Mouse (Mus musculus) neural tube, embryonic 12.5 days (tissue): ENCODE results near the gene Dis3l2. TPM values are rescaled to one million over a fixed set of nuclear protein-coding genes. Genes with fewer than 3 reads are reported as not detected.

ENCODE experiments used
- ATAC-seq: fragments of 200-750 bp; cut with Nextera tagmentation; 2 replicates; pipeline ENCODE4 v1.8.0; 2017; ENCODE audit warnings: low read depth, mild to moderate bottlenecking, moderate TSS enrichment, moderate library complexity; ENCODE audit not compliant: low FRiP score
- H3K27ac ChIP-seq: fragments of 300-500 bp; sonication (generic); 2 replicates; pipeline ENCODE4 v1.5.1; 2016
- H3K27me3 ChIP-seq: fragments of 300-500 bp; sonication (generic); replicated peaks from 2 replicates; pipeline ENCODE4 v1.6.1; 2016; ENCODE audit warnings: mild to moderate bottlenecking
- H3K36me3 ChIP-seq: fragments of 300-500 bp; sonication (generic); 2 replicates; pipeline ENCODE4 v1.6.1; 2016; ENCODE audit warnings: mild to moderate bottlenecking
- H3K4me1 ChIP-seq: fragments of 300-500 bp; sonication (generic); 2 replicates; pipeline ENCODE4 v1.6.1; 2016
- H3K4me2 ChIP-seq: fragments of 300-500 bp; sonication (generic); replicated peaks from 2 replicates; pipeline ENCODE4 v1.6.1; 2016; ENCODE audit warnings: mild to moderate bottlenecking
- H3K4me3 ChIP-seq: fragments of 300-500 bp; sonication (generic); 2 replicates; pipeline ENCODE4 v1.5.1; 2016
- H3K9ac ChIP-seq: fragments of 300-500 bp; sonication (generic); 2 replicates; pipeline ENCODE4 v1.6.1; 2016; ENCODE audit warnings: mild to moderate bottlenecking
- H3K9me3 ChIP-seq: fragments of 300-500 bp; sonication (generic); 2 replicates; pipeline ENCODE4 v1.6.1; 2016; ENCODE audit warnings: mild to moderate bottlenecking
- WGBS: fragments of 180-500 bp; shearing (Covaris S2); methylation state at CpG from one replicate; pipeline ENCODE4 v1.1.7; 2016; 5-methylcytosine and 5-hydroxymethylcytosine counted together
- polyA plus RNA-seq: library from polyadenylated mRNA; unstranded; fragments of >200 nt; fragmentation: Nextera tagmentation; extraction: Ambion mirVana; gene quantifications from 2 replicates; pipeline ENCODE4 v1.2.1, GENCODE M21; 2016

Dis3l2 gene
- polyA plus RNA-seq, 1 experiment from 2014 or later: 40.7 TPM

DNA sequence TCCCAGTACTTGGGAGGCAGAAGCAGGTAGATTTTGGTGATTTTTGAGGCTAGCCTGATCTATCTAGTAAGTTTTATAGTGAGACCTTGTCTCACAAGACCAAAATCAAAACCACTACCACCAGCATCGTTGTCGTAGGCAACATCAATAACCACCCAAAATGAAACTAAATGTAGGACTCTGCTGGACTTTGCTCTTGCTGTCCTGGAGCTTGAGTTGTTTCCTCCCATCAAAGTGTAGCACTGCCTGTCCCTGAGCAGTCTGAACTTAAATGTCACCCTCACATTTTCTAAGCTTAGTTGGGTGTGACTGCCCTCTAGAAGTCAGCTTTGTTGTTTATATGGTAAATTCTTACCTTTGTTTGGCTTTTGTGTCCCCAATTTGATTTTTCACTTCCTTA, 43.4 kb downstream of the Dis3l2 start:
- Histone ChIP-seq H3K36me3 (peaks cover 30% of the 10 kb centered on the region), H3K4me1 (no peaks in the 10 kb centered on the region), H3K4me3 (no peak overlapping the region), H3K9ac (no peak overlapping the region), H3K9me3 (peaks cover 7% of the 10 kb centered on the region; the same call in 1 of the 2 replicates), H3K27me3 (no peaks in the 10 kb centered on the region), H3K27ac (no peak overlapping the region), H3K4me2 (no peak overlapping the region)
- WGBS: 96% methylated on average over 2 of the region's 2 CpGs
- ATAC-seq: no peak

DNA sequence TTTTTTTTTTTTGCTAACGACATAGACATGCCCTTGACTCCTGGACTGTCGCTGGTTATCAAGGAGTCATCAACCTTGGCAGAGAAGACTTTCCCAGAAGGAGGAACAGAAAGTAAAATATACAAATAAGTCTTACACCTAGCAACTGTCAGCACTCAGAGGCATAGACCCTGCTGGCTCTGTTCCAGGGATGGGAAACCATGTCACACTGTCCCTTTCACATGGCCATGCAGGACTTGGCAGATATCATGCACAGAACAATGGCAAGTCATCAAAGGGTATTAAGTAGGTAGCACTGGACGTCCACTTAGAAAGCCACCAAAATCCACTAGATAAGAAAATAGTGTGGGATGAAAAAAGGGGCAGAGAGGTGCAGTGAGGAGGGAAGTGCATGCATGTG, 46.5 kb downstream of the Dis3l2 start:
- WGBS: 91% methylated on average over 3 of the region's 3 CpGs

GRCm38 (mm10) chr1:86753416-86753815, 49.8 kb downstream of the Dis3l2 start:
- no peak for ATAC-seq
- Histone ChIP-seq H3K4me1 (no peaks in the 10 kb centered on the region), H3K4me3 (no peak overlapping the region), H3K9me3 (peaks cover 10% of the 10 kb centered on the region; the same call in 1 of the 2 replicates), H3K4me2 (no peak overlapping the region), H3K36me3 (peaks cover 28% of the 10 kb centered on the region), H3K27ac (no peak overlapping the region), H3K9ac (no peak overlapping the region), H3K27me3 (no peaks in the 10 kb centered on the region)
- WGBS: 88% methylated on average over 8 of the region's 8 CpGs

More for the DNA sequence above, 46.5 kb downstream of the Dis3l2 start:
- no peak overlapping the region for H3K9ac ChIP-seq
- H3K9me3 ChIP-seq: peaks cover 10% of the 10 kb centered on the region; the same call in 1 of the 2 replicates
- H3K27ac ChIP-seq: no peak overlapping the region
- peaks cover 36% of the 10 kb centered on the region for H3K36me3 ChIP-seq
- ATAC-seq: no peak
- H3K4me3 ChIP-seq: no peak overlapping the region
- H3K4me2 ChIP-seq: no peak overlapping the region
- no peaks in the 10 kb centered on the region for H3K27me3 ChIP-seq
- H3K4me1 ChIP-seq: no peaks in the 10 kb centered on the region

DNA sequence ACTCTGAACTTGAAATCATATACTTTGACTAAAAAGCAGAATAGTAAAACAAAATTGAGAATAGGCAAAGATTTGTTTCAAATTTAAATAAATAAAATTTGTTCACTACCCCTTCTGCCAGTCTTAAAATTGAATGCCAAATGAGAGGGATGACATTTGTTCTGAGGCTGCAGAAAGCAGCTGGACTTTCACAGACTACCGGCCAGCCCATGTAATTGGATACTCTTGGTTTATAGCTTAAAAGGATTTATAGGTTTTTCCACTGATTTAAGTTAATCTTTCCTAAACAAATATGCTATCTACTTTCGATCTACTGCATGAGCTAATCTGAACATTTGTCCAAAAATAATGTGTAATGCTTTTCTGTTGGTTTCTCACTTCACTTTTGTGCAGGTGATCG, 50.7 kb downstream of the Dis3l2 start:
- Histone ChIP-seq H3K27ac (no peak overlapping the region), H3K4me1 (no peaks in the 10 kb centered on the region), H3K36me3 (peaks cover 28% of the 10 kb centered on the region), H3K4me2 (no peak overlapping the region), H3K9ac (no peak overlapping the region), H3K9me3 (peaks cover 10% of the 10 kb centered on the region; the same call in 1 of the 2 replicates), H3K4me3 (no peak overlapping the region), H3K27me3 (no peaks in the 10 kb centered on the region)
- WGBS: 80% methylated on average over 3 of the region's 3 CpGs
- ATAC-seq: no peak

DNA sequence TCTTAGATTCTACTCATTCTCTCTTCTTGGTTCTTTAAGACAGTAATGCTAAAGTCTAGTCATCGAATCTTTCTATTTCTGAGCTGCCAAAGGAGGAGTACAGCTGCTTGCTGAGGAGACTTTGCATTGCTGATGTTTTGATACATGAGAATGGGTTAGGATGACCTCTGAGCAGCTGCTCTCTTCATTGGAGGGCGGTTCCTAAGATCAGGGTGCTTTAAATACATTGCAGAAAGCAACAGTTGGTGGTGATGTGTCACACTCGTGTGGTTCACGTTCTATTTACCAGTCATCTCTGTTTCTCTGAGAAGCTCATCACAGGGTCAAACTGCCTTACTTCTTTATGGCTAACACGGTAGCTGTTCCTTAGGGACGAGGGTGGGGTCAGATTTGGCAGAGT, 54.5 kb downstream of the Dis3l2 start:
- no peak overlapping the region for H3K27ac ChIP-seq
- H3K4me1 ChIP-seq: no peaks in the 10 kb centered on the region
- WGBS: 89% methylated on average over 6 of the region's 6 CpGs
- no peaks in the 10 kb centered on the region for H3K9me3 ChIP-seq
- ATAC-seq: no peak
- no peak overlapping the region for H3K4me2 ChIP-seq
- H3K4me3 ChIP-seq: no peak overlapping the region
- H3K36me3 ChIP-seq: peaks cover 12% of the 10 kb centered on the region
- H3K9ac ChIP-seq: no peak overlapping the region
- H3K27me3 ChIP-seq: no peaks in the 10 kb centered on the region

DNA sequence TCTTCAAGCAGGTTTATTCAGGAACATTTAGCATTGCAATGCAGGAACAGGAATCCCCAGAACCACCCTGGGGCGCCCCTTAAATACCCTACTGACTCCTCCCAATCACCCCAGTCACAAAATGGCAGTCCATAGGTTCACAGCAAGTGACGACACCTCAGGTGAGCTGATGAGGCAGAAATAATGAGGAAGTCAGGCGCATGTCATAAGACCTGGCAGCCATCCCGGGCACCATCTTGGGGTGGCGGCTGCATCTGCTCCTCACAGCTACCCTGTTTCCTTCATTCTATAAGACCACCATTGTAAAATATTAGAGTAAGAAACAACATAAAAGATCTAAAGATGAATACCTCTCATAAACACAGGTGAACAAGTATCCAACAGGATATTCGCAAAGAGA, 58.6 kb downstream of the Dis3l2 start:
- 95% methylated on average over 6 of the region's 6 CpGs for WGBS
- Histone ChIP-seq H3K4me1 (no peaks in the 10 kb centered on the region), H3K36me3 (peaks cover 10% of the 10 kb centered on the region; the same call in 1 of the 2 replicates), H3K9me3 (no peaks in the 10 kb centered on the region), H3K4me3 (no peak overlapping the region), H3K4me2 (no peak overlapping the region), H3K27ac (no peak overlapping the region), H3K27me3 (no peaks in the 10 kb centered on the region), H3K9ac (no peak overlapping the region)
- ATAC-seq: no peak

DNA sequence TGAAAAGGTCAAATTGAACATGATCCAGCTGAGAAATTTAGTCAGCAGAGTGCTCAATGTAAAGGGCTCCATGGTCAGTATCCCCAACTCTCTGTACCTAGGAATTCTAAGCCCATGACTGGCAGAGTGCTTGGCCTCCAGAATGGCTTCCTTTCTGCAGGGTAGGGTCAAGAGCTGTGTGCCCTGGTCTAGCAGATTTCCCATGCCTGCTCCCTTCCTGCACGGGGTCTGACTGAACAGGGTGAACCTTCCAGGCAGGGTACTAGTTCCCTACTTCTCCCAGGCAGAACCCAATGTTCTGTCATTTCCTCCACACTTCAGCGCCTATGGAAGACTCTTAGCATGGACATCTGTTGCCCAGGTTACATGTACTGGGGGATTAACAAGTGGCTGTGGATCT, 97.6 kb downstream of the Dis3l2 start:
- ATAC-seq: no peak
- no peak overlapping the region for H3K4me2 ChIP-seq
- no peaks in the 10 kb centered on the region for H3K9me3 ChIP-seq
- no peak overlapping the region for H3K9ac ChIP-seq
- H3K27ac ChIP-seq: no peak overlapping the region
- H3K4me1 ChIP-seq: no peaks in the 10 kb centered on the region
- WGBS: 92% methylated on average over 2 of the region's 2 CpGs
- H3K36me3 ChIP-seq: no peaks in the 10 kb centered on the region
- no peaks in the 10 kb centered on the region for H3K27me3 ChIP-seq
- no peak overlapping the region for H3K4me3 ChIP-seq

- no peak for ATAC-seq
- 73% methylated on average over 3 of the region's 3 CpGs for WGBS
These were observed 108.1 kb downstream of the Dis3l2 start for GRCm38 (mm10) chr1:86811756-86812155.

GRCm38 (mm10) chr1:86822266-86822665, 118.7 kb downstream of the Dis3l2 start:
- 78% methylated on average over 1 of the region's 1 CpGs for whole genome bisulfite sequencing
- ATAC-seq: no peak

More at GRCm38 (mm10) chr1:86811756-86812155, 108.1 kb downstream of the Dis3l2 start:
- H3K27me3 ChIP-seq: no peaks in the 10 kb centered on the region
- no peak overlapping the region for H3K27ac ChIP-seq
- no peaks in the 10 kb centered on the region for H3K4me1 ChIP-seq
- no peaks in the 10 kb centered on the region for H3K36me3 ChIP-seq
- no peaks in the 10 kb centered on the region for H3K9me3 ChIP-seq
- H3K4me3 ChIP-seq: no peak overlapping the region
- no peak overlapping the region for H3K4me2 ChIP-seq
- H3K9ac ChIP-seq: no peak overlapping the region

GRCm38 (mm10) chr1:86834351-86834987, 130.9 kb downstream of the Dis3l2 start:
- Histone ChIP-seq H3K4me2 (no peak overlapping the region), H3K27me3 (no peaks in the 10 kb centered on the region), H3K36me3 (no peaks in the 10 kb centered on the region), H3K27ac (no peak overlapping the region), H3K9me3 (no peaks in the 10 kb centered on the region), H3K4me3 (no peak overlapping the region), H3K4me1 (peaks cover 6% of the 10 kb centered on the region), H3K9ac (no peak overlapping the region)
- WGBS: 63% methylated on average over 2 of the region's 2 CpGs
- no peak for ATAC-seq

More at GRCm38 (mm10) chr1:86822266-86822665, 118.7 kb downstream of the Dis3l2 start:
- no peaks in the 10 kb centered on the region for H3K4me1 ChIP-seq
- no peaks in the 10 kb centered on the region for H3K9me3 ChIP-seq
- no peaks in the 10 kb centered on the region for H3K27me3 ChIP-seq
- H3K27ac ChIP-seq: no peak overlapping the region
- no peak overlapping the region for H3K9ac ChIP-seq
- no peak overlapping the region for H3K4me2 ChIP-seq
- peaks cover 4% of the 10 kb centered on the region; the same call in 1 of the 2 replicates for H3K36me3 ChIP-seq
- H3K4me3 ChIP-seq: no peak overlapping the region

GRCm38 (mm10) chr1:86834988-86835387, 131.4 kb downstream of the Dis3l2 start:
- Histone ChIP-seq H3K27ac (no peak overlapping the region), H3K4me1 (peaks cover 6% of the 10 kb centered on the region), H3K9ac (no peak overlapping the region), H3K27me3 (no peaks in the 10 kb centered on the region), H3K4me2 (no peak overlapping the region), H3K9me3 (no peaks in the 10 kb centered on the region), H3K36me3 (no peaks in the 10 kb centered on the region), H3K4me3 (no peak overlapping the region)
- ATAC-seq: no peak
- WGBS: 79% methylated on average over 2 of the region's 2 CpGs

DNA sequence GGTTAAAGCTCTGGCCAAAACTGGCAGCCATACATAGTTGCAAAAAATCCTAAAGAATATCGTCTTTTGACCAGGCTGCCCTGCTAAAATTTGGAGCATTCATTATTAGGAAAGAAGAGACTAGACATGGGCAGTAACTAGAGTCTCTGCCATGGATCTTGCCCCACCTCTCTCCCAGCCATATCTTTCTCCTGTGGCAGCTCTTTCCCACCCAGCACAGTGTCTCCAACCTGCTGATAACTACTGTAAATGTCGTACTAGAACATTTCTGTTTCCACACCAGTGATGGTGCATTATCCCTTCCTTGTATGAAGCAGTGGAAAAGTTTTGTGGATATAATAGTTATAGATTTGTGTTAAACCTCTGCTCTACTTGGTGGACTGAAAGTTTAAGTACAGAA, 147.1 kb downstream of the Dis3l2 start:
- no peak overlapping the region for H3K4me2 ChIP-seq
- H3K9me3 ChIP-seq: no peaks in the 10 kb centered on the region
- ATAC-seq: no peak
- H3K27ac ChIP-seq: no peak overlapping the region
- no peaks in the 10 kb centered on the region for H3K4me1 ChIP-seq
- H3K9ac ChIP-seq: no peak overlapping the region
- WGBS: 89% methylated on average over 2 of the region's 2 CpGs
- no peak overlapping the region for H3K4me3 ChIP-seq
- H3K36me3 ChIP-seq: no peaks in the 10 kb centered on the region
- H3K27me3 ChIP-seq: no peaks in the 10 kb centered on the region

- H3K4me3 ChIP-seq: no peak overlapping the region
- no peak overlapping the region for H3K4me2 ChIP-seq
- H3K27me3 ChIP-seq: no peaks in the 10 kb centered on the region
- ATAC-seq: no peak
- WGBS: 67% methylated on average over 1 of the region's 1 CpGs
- H3K9ac ChIP-seq: no peak overlapping the region
- H3K27ac ChIP-seq: no peak overlapping the region
- no peaks in the 10 kb centered on the region for H3K4me1 ChIP-seq
- H3K36me3 ChIP-seq: peaks cover 10% of the 10 kb centered on the region
- H3K9me3 ChIP-seq: no peaks in the 10 kb centered on the region
These were observed 155.3 kb downstream of the Dis3l2 start for GRCm38 (mm10) chr1:86858876-86859275.
